Mouse (Mus musculus): ENCODE results near the gene 2810408A11Rik.

GRCm38 (mm10) chr11:69872451-69872850 is 28.3 kb downstream of the 2810408A11Rik start:
- TF ChIP-seq CTCF (IDR thresholded peaks at IDR 0.05 in 2 of 3, conservative IDR thresholded peaks at IDR 0.05 in 1 of 3; ENCODE audit: control insufficient read depth in 1 of 3, insufficient read depth in 1 of 3, low read depth in 2 of 3, low read length in 3 of 3, poor library complexity in 1 of 3, severe bottlenecking in 1 of 3) (no peak), MXI1 (IDR thresholded peaks at IDR 0.05; ENCODE audit: low read depth, low read length) (no peak), MAX (IDR thresholded peaks at IDR 0.05; ENCODE audit: low read length) (no peak), ELF1 (IDR thresholded peaks at IDR 0.05; ENCODE audit: low read depth, low read length) (no peak), HCFC1 (IDR thresholded peaks at IDR 0.05; ENCODE audit: low read depth, low read length) (no peak), POLR2A (IDR thresholded peaks at IDR 0.05; ENCODE audit: control insufficient read depth in 1 of 2, insufficient read depth in 1 of 2, low read depth in 1 of 2, low read length in 2 of 2, poor library complexity in 1 of 2) (no peak), POLR2AphosphoS2 (IDR thresholded peaks at IDR 0.05; ENCODE audit: low read length) (no peak), NRF1 (IDR thresholded peaks at IDR 0.05; ENCODE audit: insufficient read depth, low read depth, low read length, poor library complexity, severe bottlenecking) (no peak)
